Mouse (Mus musculus): ENCODE results near the gene Xirp1.

DNA sequence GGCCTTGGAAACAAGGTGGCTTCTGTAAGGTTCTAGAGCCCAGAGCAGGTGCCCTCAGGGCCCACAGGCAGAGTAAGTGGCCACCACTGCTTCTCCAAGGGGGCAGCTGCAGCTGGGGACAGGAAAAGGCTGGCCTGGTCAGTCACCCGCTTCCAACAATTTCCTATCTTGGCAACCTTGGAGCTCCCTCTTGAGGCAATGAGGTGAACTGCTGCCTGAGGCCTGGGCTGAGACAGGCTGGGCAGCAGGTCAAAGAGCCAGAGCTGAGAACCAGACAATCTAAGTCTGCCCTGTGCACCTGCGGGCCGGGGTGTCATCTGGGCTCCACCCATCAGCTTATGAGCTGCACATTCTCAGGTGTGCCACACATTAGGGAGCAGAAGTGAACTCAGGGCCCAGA, 49.8 kb upstream of the Xirp1 start:
- TF ChIP-seq EP300 (IDR thresholded peaks at IDR 0.05; ENCODE audit: low read length) (no peak), CHD1 (IDR thresholded peaks at IDR 0.05; ENCODE audit: low read depth, low read length) (no peak), POLR2A (IDR thresholded peaks at IDR 0.05; ENCODE audit: low read depth, low read length) (no peak), ZNF384 (IDR thresholded peaks at IDR 0.05; ENCODE audit: low read depth, low read length) (no peak), BHLHE40 (IDR thresholded peaks at IDR 0.05; ENCODE audit: low read depth, low read length) (no peak), MEF2A (IDR thresholded peaks at IDR 0.05; ENCODE audit: borderline replicate concordance, low read depth, low read length) (no peak), E2F4 (IDR thresholded peaks at IDR 0.05; ENCODE audit: insufficient replicate concordance, low read depth, low read length) (no peak), MAZ (IDR thresholded peaks at IDR 0.05; ENCODE audit: low read depth, low read length) (no peak), ELF1 (IDR thresholded peaks at IDR 0.05; ENCODE audit: low read depth, low read length) (0 out of 2 replicates have a peak, but pooled peaks have one; percentile 7), ETS1 (conservative IDR thresholded peaks at IDR 0.05; ENCODE audit: low read depth, low read length) (no peak), CTCF (conservative IDR thresholded peaks at IDR 0.05 in 1 of 2, IDR thresholded peaks at IDR 0.05 in 1 of 2; ENCODE audit: low read depth in 2 of 2, low read length in 2 of 2) (peak; percentile 87 to 93), USF1 (IDR thresholded peaks at IDR 0.05; ENCODE audit: low read depth, low read length) (no peak), RAD21 (IDR thresholded peaks at IDR 0.05; ENCODE audit: low read depth, low read length) (peak; percentile 89)
